In genomic region chr14:46517258-46517657, GRCm38 (mm10) we compare ENCODE assay signal across 16 mouse cellular contexts.
DNase-seq lines count a peak whose midpoint lies in the region; ATAC-seq lines count a peak whose summit lies in the region.
"Had no signal": no experiment of that assay in that cellular context is flagged by ENCODE, and none has a peak within 500 bp of the region (broad histone marks: within the 10 kb centered on the region; RNA-seq: fewer than 3 reads in every experiment).

No protein-coding gene starts in this region.

- WGBS in hindbrain, embryonic 13.5 days, result 65% methylated on average over 4 of the region's 4 CpGs

- no peak overlapping the region for H3K4me2 ChIP-seq in hindbrain, embryonic 13.5 days
- H3K4me2 ChIP-seq: embryonic facial prominence, embryonic 15.5 days; hindbrain, embryonic 12.5 days; intestine, embryonic 15.5 days; limb, embryonic 15.5 days had no signal

- no peaks in the 10 kb centered on the region for H3K4me1 ChIP-seq in hindbrain, embryonic 13.5 days (replicated peaks)
- H3K4me1 ChIP-seq: embryonic facial prominence, embryonic 15.5 days; hindbrain, embryonic 12.5 days; intestine, embryonic 15.5 days; limb, embryonic 15.5 days had no signal

- no peaks in the 10 kb centered on the region for H3K36me3 ChIP-seq in hindbrain, embryonic 13.5 days
- H3K36me3 ChIP-seq: embryonic facial prominence, embryonic 15.5 days; hindbrain, embryonic 12.5 days; intestine, embryonic 15.5 days; limb, embryonic 15.5 days had no signal

- no peak overlapping the region for H3K9ac ChIP-seq in hindbrain, embryonic 13.5 days
- H3K9ac ChIP-seq: embryonic facial prominence, embryonic 15.5 days; hindbrain, embryonic 12.5 days; intestine, embryonic 15.5 days; limb, embryonic 15.5 days had no signal

- no peak overlapping the region for H3K27ac ChIP-seq in hindbrain, embryonic 13.5 days
- H3K27ac ChIP-seq: embryonic facial prominence, embryonic 15.5 days; hindbrain, embryonic 12.5 days; intestine, embryonic 15.5 days; limb, embryonic 15.5 days had no signal

- no peaks in the 10 kb centered on the region for H3K27me3 ChIP-seq in hindbrain, embryonic 13.5 days
- H3K27me3 ChIP-seq: embryonic facial prominence, embryonic 15.5 days; hindbrain, embryonic 12.5 days; intestine, embryonic 15.5 days; limb, embryonic 15.5 days had no signal

- DNase-seq in 3134 (ENCODE audit: extremely low read depth, insufficient read length, low spot score) (peak; percentile 70), 3T3-L1 (ENCODE audit: low read depth, low spot score) (peak; percentile 76)
- peak; percentile 14 for DNase-seq in kidney, postnatal 10 days
- peak; percentile 41 for DNase-seq in lung, postnatal 10 days
- DNase-seq in thymus, postnatal 14 days, result no peak
- DNase-seq in left cerebral cortex, adult 8-10 months (ENCODE audit: low spot score in 2 of 2), result no peak
- DNase-seq: adrenal gland, adult 2 months; cerebellum, adult 8-10 months; midbrain, embryonic 14.5 days; right cerebral cortex, postnatal 4 days; thymus, adult 18-20 months had no signal

- H3K4me3 ChIP-seq in hindbrain, embryonic 13.5 days, result no peak overlapping the region
- H3K4me3 ChIP-seq: embryonic facial prominence, embryonic 15.5 days; hindbrain, embryonic 12.5 days; intestine, embryonic 15.5 days; limb, embryonic 15.5 days had no signal

- ATAC-seq in hindbrain, embryonic 13.5 days (ENCODE audit: low FRiP score), result no peak
- ATAC-seq: intestine, embryonic 15.5 days had no signal

- H3K9me3 ChIP-seq in hindbrain, embryonic 13.5 days, result no peaks in the 10 kb centered on the region
- H3K9me3 ChIP-seq: embryonic facial prominence, embryonic 15.5 days; hindbrain, embryonic 12.5 days; intestine, embryonic 15.5 days; limb, embryonic 15.5 days had no signal

Comparison
In these comparisons a context has a peak if more than half of its experiments do, and no peak if none do; other contexts are left out.
1. DNase-seq: peak in 3134 (single experiment), 3T3-L1 (single experiment), kidney, postnatal 10 days (single experiment) and lung, postnatal 10 days (single experiment); none in thymus, postnatal 14 days (single experiment) and left cerebral cortex, adult 8-10 months (0 of 2).